Mouse (Mus musculus): Measurements from ENCODE around the gene Pafah1b3. TPM values are rescaled to one million over a fixed set of nuclear protein-coding genes. Genes with fewer than 3 reads are reported as not detected.
A peak's percentile ranks its signal among the peaks of the same experiment; 100 is the strongest.
"Not testable (repeated sequence)": the region's sequence is repeated elsewhere in the genome, so short reads cannot be mapped to it uniquely, and the experiment has no call there.

Gene Pafah1b3
- polyA plus RNA-seq, 1 experiment, result 62.9 TPM

GRCm38 (mm10) chr7:25268588-25268987 lies 29.2 kb downstream of the Pafah1b3 start:
- peaks cover 14% of the 10 kb centered on the region; the same call in 1 of the 2 replicates for H3K36me3 ChIP-seq (ENCODE audit: control insufficient read depth, insufficient read depth, low read length)
- peaks cover 27% of the 10 kb centered on the region for H3K4me1 ChIP-seq (ENCODE audit: control insufficient read depth, insufficient read depth, insufficient read length)
- TF ChIP-seq CTCF (IDR thresholded peaks at IDR 0.05; ENCODE audit: extremely low read depth, insufficient read depth, insufficient read length, insufficient replicate concordance) (no peak), POLR2A (IDR thresholded peaks at IDR 0.05; ENCODE audit: low read depth, low read length) (no peak)
- peak overlapping the region; percentile 76 for H3K4me3 ChIP-seq (ENCODE audit: extremely low read depth, insufficient read depth, insufficient read length)
- 3% methylated on average over 7 of the region's 7 CpGs for whole genome bisulfite sequencing
- H3K27ac ChIP-seq (ENCODE audit: insufficient read depth, low read length), result peak overlapping the region; percentile 75
- H3K27me3 ChIP-seq (ENCODE audit: control insufficient read depth, insufficient read depth, low read length), result no peaks in the 10 kb centered on the region
- no peak for DNase-seq (ENCODE audit: low read depth in 1 of 2, low spot score in 2 of 2)

- peaks cover 12% of the 10 kb centered on the region; the same call in 1 of the 2 replicates for H3K36me3 ChIP-seq (ENCODE audit: control insufficient read depth, insufficient read depth, low read length)
- TF ChIP-seq CTCF (IDR thresholded peaks at IDR 0.05; ENCODE audit: extremely low read depth, insufficient read depth, insufficient read length, insufficient replicate concordance) (no peak), POLR2A (IDR thresholded peaks at IDR 0.05; ENCODE audit: low read depth, low read length) (no peak)
- peak overlapping the region; percentile 98 for H3K27ac ChIP-seq (ENCODE audit: insufficient read depth, low read length)
- DNase-seq (ENCODE audit: low read depth in 1 of 2, low spot score in 2 of 2), result peak; percentile 98 to 100
- WGBS, result under 1% methylated on average over 33 of the region's 33 CpGs
- peak overlapping the region; percentile 85 for H3K4me3 ChIP-seq (ENCODE audit: extremely low read depth, insufficient read depth, insufficient read length)
- no peaks in the 10 kb centered on the region for H3K27me3 ChIP-seq (ENCODE audit: control insufficient read depth, insufficient read depth, low read length)
- peaks cover 27% of the 10 kb centered on the region for H3K4me1 ChIP-seq (ENCODE audit: control insufficient read depth, insufficient read depth, insufficient read length)
Measured at GRCm38 (mm10) chr7:25267751-25268463, 29.9 kb downstream of the Pafah1b3 start.

GRCm38 (mm10) chr7:25267301-25267750 lies 30.5 kb downstream of the Pafah1b3 start, which contains the start of gene Cic:
TSS of gene Cic (plus strand) at chr7:25267704.
- Histone ChIP-seq H3K4me3 (ENCODE audit: extremely low read depth, insufficient read depth, insufficient read length) (peak within 1 kb of the TSS; percentile 85), H3K27ac (ENCODE audit: insufficient read depth, low read length) (peak within 1 kb of the TSS; percentile 98), H3K36me3 (ENCODE audit: control insufficient read depth, insufficient read depth, low read length) (peaks cover 8% of the 10 kb centered on the region; the same call in 1 of the 2 replicates), H3K27me3 (ENCODE audit: control insufficient read depth, insufficient read depth, low read length) (no peaks in the 10 kb centered on the region), H3K4me1 (ENCODE audit: control insufficient read depth, insufficient read depth, insufficient read length) (peaks cover 27% of the 10 kb centered on the region)
- 1% methylated on average over 29 of the region's 29 CpGs for WGBS
- TF ChIP-seq POLR2A (IDR thresholded peaks at IDR 0.05; ENCODE audit: low read depth, low read length) (no peak), CTCF (IDR thresholded peaks at IDR 0.05; ENCODE audit: extremely low read depth, insufficient read depth, insufficient read length, insufficient replicate concordance) (no peak)
- DNase-seq (ENCODE audit: low read depth in 1 of 2, low spot score in 2 of 2), result peak; percentile 98 to 100

GRCm38 (mm10) chr7:25266180-25266962 lies 31.4 kb downstream of the Pafah1b3 start:
- Histone ChIP-seq H3K27ac (ENCODE audit: insufficient read depth, low read length) (no peak overlapping the region), H3K4me1 (ENCODE audit: control insufficient read depth, insufficient read depth, insufficient read length) (peaks cover 23% of the 10 kb centered on the region), H3K27me3 (ENCODE audit: control insufficient read depth, insufficient read depth, low read length) (no peaks in the 10 kb centered on the region), H3K4me3 (ENCODE audit: extremely low read depth, insufficient read depth, insufficient read length) (no peak overlapping the region), H3K36me3 (ENCODE audit: control insufficient read depth, insufficient read depth, low read length) (peaks cover 3% of the 10 kb centered on the region; the same call in 1 of the 2 replicates)
- WGBS, result 87% methylated on average over 8 of the region's 8 CpGs
- no peak for DNase-seq (ENCODE audit: low read depth in 1 of 2, low spot score in 2 of 2)
- TF ChIP-seq POLR2A (IDR thresholded peaks at IDR 0.05; ENCODE audit: low read depth, low read length) (no peak), CTCF (IDR thresholded peaks at IDR 0.05; ENCODE audit: extremely low read depth, insufficient read depth, insufficient read length, insufficient replicate concordance) (no peak)

GRCm38 (mm10) chr7:25265743-25266142 lies 32.0 kb downstream of the Pafah1b3 start:
- H3K4me3 ChIP-seq (ENCODE audit: extremely low read depth, insufficient read depth, insufficient read length); H3K27ac ChIP-seq (ENCODE audit: insufficient read depth, low read length); H3K36me3 ChIP-seq (ENCODE audit: control insufficient read depth, insufficient read depth, low read length); DNase-seq (ENCODE audit: low read depth in 1 of 2, low spot score in 2 of 2); H3K27me3 ChIP-seq (ENCODE audit: control insufficient read depth, insufficient read depth, low read length): not testable (repeated sequence)
- WGBS, result 76% methylated on average over 5 of the region's 5 CpGs
- peaks cover 16% of the 10 kb centered on the region for H3K4me1 ChIP-seq (ENCODE audit: control insufficient read depth, insufficient read depth, insufficient read length)

GRCm38 (mm10) chr7:25263968-25264870 lies 33.6 kb downstream of the Pafah1b3 start:
- no peak for DNase-seq (ENCODE audit: low read depth in 1 of 2, low spot score in 2 of 2)
- 86% methylated on average over 17 of the region's 17 CpGs for WGBS
- H3K27ac ChIP-seq (ENCODE audit: insufficient read depth, low read length), result no peak overlapping the region

More at GRCm38 (mm10) chr7:25263968-25264870, 33.6 kb downstream of the Pafah1b3 start:
- no peak overlapping the region for H3K4me3 ChIP-seq (ENCODE audit: extremely low read depth, insufficient read depth, insufficient read length)
- TF ChIP-seq POLR2A (IDR thresholded peaks at IDR 0.05; ENCODE audit: low read depth, low read length), result no peak
- TF ChIP-seq CTCF (IDR thresholded peaks at IDR 0.05; ENCODE audit: extremely low read depth, insufficient read depth, insufficient read length, insufficient replicate concordance), result no peak
- no peaks in the 10 kb centered on the region for H3K36me3 ChIP-seq (ENCODE audit: control insufficient read depth, insufficient read depth, low read length)
- peaks cover 3% of the 10 kb centered on the region; the same call in 1 of the 2 replicates for H3K4me1 ChIP-seq (ENCODE audit: control insufficient read depth, insufficient read depth, insufficient read length)
- no peaks in the 10 kb centered on the region for H3K27me3 ChIP-seq (ENCODE audit: control insufficient read depth, insufficient read depth, low read length)

All from spleen, adult 2 months (tissue).